Mouse (Mus musculus) MEL-GATA-1-ER (cell line): ENCODE data around the gene Gm28038.

Experiments used
- DNase-seq: peaks from one replicate; pipeline ENCODE4 v3.0.0-alpha.2; 2012; ENCODE audit warnings: low read depth; ENCODE audit errors: extremely low read depth

Gm28038 gene

DNA sequence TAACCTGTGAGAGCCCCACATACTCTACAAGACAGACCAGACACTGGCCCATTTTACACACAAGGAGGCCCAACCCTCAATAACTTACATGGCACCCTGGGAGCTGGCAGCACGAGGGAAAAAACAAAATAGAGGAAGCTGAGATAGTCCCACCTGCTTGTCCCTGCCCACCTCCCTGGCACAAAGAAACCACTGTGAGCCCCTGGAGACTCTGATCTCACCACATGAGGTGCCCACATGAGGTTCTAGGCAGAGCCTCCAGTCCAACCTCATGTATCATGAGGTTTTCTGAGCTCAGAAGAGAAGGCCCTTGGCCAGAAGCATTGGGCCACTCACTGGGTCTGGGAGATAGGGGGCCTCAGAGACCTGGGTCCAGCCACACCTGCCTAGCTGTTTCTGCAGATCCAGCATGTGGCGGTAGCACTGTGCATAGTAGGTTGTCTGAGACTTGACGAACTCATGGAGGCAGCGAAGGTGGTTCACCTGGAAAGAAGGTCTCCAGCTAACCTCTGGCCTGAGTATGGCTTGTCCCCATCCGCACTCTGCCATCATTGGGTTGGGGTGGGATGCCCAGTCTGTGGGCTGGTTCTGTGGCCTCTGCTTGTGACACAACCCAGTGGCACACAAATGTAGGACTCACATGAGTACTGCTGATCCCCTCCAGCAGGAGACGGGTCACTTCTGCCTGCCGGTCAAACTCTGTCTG lies 65.3 kb downstream of the Gm28038 start:
- DNase-seq = no peak

DNA sequence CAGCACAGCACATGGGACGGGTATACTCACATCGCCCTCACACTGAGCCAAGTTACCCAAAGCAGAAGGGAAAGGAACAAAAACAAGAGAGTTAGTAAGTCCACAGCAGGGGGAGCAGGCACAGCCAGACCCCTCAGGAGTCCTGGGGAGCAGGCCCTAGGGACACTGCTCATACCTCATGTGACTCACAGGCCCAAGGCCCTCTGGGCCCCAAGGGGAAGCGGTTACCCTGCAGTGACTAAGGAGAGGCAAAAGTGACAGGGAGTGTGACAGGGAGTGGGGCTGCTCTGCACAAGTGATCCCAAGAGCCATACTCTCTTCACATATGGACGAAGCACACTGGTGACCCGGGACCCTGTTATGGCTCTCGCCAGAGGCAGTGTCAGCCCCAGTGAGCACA lies 68.4 kb downstream of the Gm28038 start:
- DNase-seq = no peak
